Mouse (Mus musculus): Measurements from ENCODE around the gene Thoc7. TPM values are rescaled to one million over a fixed set of nuclear protein-coding genes. Genes with fewer than 3 reads are reported as not detected.

The Thoc7 gene
- 10 to 100 TPM; 55.8 to 60.1 TPM for total RNA-seq (2023)

GRCm38 (mm10) chr14:13961401-13962112 is at the start of gene Thoc7, which contains the start of gene Atxn7:
Gene Thoc7 (minus strand): TSS chr14:13961852.
Gene Atxn7 (plus strand): TSS chr14:13961440.

GRCm38 (mm10) chr14:13914387-13915082 is 47.1 kb downstream of the Thoc7 start, which contains the start of gene Gm281:
Gene Gm281 (minus strand): TSS chr14:13914478.

Other genes starting within 250 kb of the Thoc7 start
- not detected for gene Gm281, start 47.4 kb downstream of the Thoc7 start, total RNA-seq (2023)
- gene Atxn7, start 412 bp downstream of the Thoc7 start, total RNA-seq (2023): 10 to 100 TPM; 70.4 to 79.2 TPM
- gene Psmd6, start 159.1 kb upstream of the Thoc7 start, total RNA-seq (2023): 100 to 1,000 TPM; 101 to 109 TPM
- not detected for gene Olfr720, start 225.0 kb upstream of the Thoc7 start, total RNA-seq (2023)